Mouse (Mus musculus): ENCODE results near the gene Cdk6.

DNA sequence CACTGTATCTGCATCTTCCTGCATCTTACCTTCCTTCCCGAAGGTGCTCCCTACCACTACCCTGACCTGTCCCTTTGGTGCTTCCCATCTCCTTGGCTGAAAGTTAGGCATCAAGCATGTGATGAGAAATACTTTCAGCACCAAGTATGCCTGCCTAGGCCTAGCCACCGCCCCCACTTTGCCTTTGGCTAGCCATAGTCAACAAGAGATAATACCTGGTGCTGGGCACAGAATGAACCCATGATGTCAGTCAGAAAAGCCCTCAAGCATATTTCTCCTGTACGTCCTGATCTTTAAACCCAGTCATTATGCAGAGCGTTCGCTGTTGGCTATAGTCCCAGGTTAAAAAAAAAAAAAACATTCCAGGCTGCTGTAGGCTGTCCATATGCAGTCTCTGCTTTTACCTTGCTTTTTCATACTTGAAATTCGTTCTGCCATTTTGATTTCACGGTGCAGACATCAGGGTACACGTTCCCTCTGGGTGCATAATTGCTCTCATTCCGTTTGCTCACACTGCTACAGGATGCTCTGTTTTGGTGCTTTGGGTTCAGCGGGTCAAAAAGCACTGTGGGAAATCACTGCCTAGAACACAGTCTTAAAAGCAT, 188.4 kb downstream of the Cdk6 start:
- TF ChIP-seq CTCF (IDR thresholded peaks at IDR 0.05; ENCODE audit: low read depth) (no peak), EP300 (IDR thresholded peaks at IDR 0.05; ENCODE audit: low read depth) (no peak)

Measured in liver, embryonic 14.5 days (tissue).